Mouse (Mus musculus) layer of hippocampus, adult 9-10 months (tissue): ENCODE results near the gene Apol11b.
"Not testable (repeated sequence)": the region's sequence is repeated elsewhere in the genome, so short reads cannot be mapped to it uniquely, and the experiment has no call there.

ENCODE experiments used
- DNase-seq: peaks from one replicate; pipeline ENCODE4 v3.0.0; 2022; ENCODE audit warnings: low spot score

Gene Apol11b

DNA sequence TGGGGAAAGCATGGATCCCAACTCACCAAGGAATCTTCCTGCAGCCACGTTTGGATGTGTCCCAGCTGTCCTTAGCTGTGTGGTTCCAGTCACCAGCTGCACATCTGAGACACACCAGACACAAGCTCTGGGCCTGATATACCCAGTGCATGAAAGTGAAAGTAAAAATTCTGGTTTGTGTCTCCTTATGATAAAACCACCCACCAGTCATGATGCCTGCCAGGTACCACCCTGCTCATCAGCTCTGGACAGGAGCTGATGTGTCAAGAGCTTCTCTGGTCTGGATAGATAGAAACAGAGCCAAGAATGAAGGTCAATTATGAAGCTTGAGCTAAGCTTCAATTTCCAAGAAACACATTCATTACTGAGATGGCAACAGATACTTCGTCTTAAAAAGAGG lies at the start of gene Apol11b:
Gene Apol11b (minus strand): TSS at position 111 of the 400 bp plus-strand sequence.
- not testable (repeated sequence) for DNase-seq

DNA sequence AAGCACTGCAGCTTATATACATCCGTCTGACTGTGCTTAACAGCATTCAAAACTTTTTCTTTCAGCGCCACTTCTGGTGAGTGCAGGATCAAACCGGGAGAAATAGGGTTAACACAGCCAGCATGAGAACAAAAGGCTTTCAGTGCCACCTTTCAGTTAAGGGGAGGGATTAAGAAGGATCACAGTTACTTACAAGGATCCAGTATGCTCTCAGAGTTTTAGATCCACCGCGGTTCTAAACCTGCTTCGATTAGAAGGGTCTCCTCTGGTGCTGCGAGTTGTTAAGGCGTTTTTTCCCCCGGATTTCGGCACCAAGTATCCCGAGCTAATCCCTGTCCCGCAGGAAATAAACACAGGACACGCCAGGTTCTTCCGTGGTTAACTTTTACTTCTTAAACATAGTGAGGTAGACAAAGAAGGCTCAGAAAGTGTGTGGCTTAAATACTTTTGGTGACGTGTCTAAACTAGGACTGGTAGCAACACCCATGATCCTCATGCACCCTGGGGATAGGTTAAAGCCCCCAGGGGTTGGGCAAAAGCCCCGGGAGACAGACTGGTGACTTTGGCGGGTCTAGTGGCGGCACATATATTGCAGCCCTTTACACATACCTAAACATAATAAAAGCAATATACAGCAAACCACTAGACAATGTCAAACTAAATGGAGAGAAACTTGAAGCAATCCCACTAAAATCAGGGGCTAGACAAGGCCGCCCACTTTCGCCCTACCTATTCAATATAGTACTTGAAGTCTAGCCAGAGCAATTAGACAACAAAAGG lies 48.6 kb upstream of the Apol11b start:
- DNase-seq, result not testable (repeated sequence)

DNA sequence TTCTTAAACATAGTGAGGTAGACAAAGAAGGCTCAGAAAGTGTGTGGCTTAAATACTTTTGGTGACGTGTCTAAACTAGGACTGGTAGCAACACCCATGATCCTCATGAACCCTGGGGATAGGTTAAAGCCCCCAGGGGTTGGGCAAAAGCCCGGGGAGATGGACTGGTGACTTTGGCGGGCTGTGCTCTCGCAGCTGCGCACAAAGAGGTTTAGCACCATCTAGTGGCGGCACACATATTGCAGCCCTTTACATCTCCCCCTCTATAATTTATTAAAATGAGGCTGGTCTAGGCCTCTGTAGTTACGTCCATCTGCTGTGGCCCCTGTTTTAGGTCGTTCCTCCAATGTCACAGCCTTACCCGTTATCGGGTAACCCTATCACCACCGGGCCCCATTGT lies 40.9 kb upstream of the Apol11b start:
- peak; percentile 2 for DNase-seq

DNA sequence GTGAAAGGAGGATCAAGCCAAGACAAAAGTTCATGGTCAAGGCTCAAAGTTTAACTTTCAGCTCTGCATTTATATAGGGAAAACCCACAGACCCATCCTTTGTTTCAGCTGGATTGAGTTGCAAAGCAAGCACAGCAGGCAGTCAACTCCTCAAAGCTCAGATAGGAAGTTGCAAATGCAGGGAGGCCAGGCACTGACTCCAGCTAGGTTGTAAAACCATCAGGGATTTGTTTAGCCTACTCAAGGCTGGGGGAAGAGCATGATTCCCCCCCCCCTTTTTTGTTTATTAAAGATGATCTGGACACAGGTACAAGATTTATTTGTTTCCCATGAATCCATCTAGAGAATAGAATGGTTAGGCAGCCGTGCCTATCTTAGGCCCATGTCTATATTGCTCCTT lies 31.0 kb upstream of the Apol11b start:
- not testable (repeated sequence) for DNase-seq

DNA sequence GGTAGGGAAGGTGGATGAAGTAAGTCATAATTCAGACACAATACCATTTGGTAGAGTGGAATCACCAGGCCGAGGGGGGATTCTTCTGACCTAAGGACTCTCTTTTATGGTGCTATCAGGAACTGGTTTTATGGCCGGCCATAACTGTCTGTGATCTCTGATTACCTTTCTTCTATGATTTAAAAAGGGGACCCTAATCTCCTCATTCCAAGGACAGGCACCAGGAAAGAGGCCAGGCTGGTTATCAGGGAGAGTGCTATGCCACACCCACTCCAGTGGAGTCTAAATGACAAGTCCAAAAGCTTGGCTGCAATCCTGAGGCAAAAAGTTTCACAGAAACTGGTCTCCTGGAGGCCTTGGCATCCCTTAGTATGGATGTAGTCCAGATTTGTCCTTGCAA lies 18.8 kb upstream of the Apol11b start:
- DNase-seq, result not testable (repeated sequence)

DNA sequence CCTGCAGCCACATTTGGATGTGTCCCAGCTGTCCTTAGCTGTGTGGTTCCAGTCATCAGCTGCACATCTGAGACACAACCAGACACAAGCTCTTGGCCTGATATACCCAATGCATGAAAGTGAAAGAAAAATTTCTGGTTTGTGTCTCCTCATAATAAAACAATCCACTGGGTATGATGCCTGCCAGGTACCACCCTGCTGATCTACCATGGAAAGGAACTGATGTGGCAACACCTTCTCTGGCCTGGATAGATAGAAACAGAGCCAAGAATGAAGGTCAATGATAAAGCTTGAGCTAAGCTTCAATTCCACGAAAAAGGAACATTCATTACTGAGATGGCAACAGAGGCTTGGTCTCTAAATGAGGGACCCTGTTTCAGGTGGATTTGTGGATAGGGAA lies 16.7 kb upstream of the Apol11b start:
- DNase-seq, result not testable (repeated sequence)

DNA sequence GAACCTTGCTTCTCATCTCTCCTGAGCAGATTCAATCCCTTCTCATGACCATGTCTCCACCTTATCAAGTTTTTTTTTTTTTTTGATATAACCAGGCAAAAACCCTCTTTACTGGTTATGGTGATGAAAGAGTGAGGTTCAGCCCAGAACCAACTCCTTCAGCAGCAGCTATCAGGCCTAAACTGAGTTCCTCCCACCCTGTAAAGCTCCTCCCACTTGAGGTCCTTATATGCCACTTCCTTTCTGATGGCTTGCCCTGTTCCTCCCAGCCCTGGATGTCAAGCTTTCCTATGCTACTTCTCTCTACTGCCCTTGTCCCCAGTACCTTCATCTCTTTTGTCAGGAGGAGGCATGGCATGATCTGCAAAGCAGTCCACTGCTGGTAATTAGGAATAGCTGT lies 8.1 kb upstream of the Apol11b start:
- not testable (repeated sequence) for DNase-seq

DNA sequence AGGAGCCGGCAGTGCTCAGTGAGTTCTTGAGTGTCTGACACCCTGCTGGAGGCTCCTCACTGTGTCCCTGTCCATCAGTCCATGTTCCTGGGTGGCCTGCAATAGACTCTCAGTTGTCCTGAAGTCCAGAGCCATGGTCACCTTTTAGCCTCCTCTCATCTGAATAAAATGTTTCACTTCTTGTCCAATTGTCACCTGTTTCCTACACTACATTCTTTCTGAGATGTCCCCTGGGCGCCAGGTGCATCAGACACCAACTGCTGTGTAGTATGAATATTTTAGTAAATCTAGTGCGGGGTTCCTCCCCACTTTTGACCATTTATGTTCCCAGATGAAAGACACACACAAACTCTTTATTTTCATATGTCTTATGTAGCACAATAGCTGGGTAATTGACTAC lies 13.3 kb downstream of the Apol11b start:
- not testable (repeated sequence) for DNase-seq

DNA sequence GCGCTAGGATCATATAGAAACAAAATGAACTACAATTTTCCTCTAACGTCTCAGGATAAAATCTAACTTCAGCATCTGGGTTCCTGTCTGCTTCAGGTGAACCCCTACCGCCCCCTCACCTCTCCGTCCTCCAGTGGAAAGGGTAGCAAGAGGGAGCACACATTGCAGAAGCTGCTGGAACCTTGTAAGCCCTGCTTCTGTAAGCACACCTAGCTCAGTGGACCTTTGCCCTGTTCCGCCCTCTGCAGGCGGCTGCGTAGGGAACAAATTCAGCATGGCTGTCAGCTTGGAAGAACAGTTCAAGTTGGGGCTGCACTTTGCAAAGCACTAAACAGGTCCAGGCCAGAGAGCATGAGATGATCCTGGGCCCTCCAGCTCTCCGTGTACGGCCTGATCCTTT lies 14.4 kb downstream of the Apol11b start:
- DNase-seq, result not testable (repeated sequence)

DNA sequence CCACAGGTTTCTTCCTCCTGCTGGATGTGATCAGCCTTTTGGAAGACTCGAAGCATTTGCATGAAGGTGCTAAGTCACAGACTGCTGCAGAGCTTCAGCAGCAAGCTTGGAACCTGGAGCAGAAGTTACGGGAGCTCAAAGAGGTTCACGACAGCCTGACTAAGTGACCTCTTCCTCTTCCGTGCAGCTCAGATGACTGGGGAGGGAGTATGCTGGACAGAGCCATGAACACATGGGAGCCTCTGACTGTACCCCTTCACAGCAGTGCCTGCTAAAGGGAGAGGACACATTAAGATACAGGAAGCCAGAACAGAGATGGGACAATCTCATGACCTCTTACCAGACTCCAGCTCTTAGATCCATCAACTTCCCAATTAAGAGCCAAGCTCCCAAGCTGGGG lies 16.6 kb downstream of the Apol11b start:
- DNase-seq, result not testable (repeated sequence)

DNA sequence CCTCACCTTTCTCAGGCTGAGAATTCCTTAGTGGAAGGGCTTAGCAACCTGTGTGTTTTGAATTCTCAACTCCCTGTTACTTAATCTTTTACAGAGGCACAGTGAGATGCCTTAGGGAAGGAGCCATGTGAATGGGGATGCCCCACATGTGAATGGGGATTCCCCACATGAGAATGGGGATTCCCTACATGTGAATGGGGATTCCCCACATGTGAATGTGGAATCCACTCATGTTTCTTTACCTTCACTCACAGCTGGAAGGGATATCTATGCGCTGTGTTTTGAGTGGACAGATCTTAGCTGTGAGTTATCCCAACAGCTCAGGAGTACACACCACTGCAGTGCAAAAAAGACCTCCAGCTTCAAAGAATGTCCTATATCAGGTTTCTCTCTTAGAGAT lies 18.4 kb downstream of the Apol11b start:
- DNase-seq, result no peak

DNA sequence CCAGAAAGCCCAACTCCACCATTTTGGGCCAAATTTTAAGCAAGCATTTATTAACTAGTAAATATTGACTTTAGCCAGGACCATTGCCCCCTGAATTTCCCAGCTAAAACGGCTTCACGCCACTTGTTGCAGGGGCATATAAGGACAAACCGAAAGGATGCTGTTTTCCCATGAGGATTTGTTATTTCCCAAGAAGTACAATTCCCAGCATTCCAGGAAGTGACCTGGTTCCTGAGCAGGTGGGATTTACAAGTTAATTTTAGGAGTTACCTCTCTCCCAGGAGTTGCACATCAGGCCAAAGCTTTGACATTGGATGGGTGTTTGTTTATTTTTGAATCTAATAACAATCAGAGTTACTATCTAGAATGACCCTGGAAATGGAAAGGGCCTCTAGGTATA lies 37.0 kb downstream of the Apol11b start:
- no peak for DNase-seq

DNA sequence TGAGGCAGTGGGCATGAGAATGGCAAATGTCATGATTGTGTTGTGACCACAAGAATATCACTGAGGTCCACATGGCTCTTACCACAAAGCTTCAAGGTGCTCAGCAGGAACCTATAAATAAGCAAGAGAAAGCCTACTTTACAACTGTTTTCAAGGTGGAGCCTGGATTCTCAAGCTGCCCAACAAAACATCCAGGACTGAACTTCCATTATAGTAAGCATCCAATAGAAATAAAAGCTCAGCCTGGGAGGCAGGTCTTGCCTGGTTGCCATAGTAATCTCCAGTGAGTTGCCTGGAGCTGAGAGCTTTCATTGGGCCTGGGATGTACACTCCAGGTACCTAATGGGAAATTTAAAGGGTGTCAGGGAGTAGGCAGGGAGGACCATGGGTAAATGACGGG lies 44.1 kb downstream of the Apol11b start, which contains the start of gene Gm36245:
Gene Gm36245 (plus strand): TSS at position 301 of the 400 bp plus-strand sequence.
- no peak for DNase-seq

DNA sequence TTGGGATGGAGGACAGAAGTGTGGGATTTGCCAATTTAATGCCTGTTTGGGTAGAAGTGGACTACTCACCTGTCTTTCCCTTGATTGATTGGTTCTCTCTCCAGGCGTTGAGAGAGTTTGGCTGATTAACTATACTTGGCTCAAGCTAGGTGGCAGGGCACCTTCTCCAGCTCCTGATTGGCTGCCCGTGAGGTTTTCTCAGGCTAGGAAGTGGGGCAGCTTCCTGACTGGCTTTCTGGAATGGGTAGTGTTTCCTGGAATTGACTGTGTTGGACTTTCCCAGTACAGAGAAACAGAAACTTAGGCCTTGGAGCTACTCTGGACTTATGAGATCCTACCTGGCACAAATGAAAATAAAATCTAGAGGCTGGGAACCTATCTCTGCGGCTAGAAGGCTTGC lies 44.7 kb downstream of the Apol11b start:
- DNase-seq, result no peak

DNA sequence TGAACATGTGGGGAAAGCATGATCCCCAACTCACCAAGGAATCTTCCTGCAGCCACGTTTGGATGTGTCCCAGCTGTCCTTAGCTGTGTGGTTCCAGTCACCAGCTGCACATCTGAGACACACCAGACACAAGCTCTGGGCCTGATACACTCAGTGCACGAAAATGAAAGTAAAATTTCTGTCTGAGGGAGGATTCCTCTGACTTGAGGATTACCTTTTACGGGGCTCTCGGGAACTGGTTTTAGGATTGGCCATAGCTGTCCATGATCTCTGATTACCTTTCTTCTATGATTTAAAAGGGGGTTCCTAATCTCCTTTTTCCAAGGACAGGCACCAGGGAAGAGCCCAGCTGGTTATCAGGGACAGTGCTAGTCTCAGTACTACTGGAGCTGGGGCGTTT lies 47.1 kb downstream of the Apol11b start, which contains the start of gene Apol10b:
Gene Apol10b (minus strand): TSS at position 165 of the 400 bp plus-strand sequence.
- DNase-seq, result no peak

DNA sequence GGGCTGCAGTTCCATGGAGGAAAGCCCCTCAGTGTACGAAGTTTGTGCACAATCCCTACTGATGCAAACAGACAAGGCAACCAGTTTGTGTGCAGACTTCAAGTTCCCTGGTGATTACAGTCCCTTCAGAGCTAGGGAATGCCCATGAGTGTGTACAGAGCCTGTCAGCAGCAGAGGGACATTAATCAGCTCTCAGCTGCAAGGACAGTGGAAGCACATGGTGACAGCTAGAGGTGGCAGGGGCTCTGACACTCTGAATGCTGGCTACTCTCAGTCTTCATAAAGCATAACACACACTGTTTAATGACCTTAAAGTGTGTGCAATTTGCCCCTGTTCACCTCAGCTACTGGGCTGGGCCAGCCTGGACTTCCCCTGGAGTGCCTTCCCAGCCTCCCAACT lies 49.5 kb downstream of the Apol11b start:
- no peak for DNase-seq

DNA sequence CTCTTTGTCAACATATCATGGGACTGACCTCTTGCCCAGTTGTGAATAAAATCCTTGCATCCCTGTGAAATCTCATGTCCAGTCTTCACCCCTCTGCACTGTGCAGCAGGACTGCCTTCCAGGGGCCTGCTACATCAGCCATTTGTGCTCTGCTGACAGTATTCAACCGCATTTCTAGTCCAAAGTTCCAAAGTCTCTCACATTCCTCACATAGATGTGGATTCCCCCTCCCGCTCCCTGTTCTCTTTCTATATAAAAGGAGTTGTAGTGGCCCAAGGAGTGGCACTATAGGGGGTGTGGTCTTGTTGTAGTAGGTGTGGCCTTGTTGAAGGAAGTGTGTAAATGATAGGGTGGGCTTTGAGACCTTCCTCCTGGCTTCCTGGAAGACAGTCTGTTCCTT lies 52.2 kb downstream of the Apol11b start:
- no peak for DNase-seq

DNA sequence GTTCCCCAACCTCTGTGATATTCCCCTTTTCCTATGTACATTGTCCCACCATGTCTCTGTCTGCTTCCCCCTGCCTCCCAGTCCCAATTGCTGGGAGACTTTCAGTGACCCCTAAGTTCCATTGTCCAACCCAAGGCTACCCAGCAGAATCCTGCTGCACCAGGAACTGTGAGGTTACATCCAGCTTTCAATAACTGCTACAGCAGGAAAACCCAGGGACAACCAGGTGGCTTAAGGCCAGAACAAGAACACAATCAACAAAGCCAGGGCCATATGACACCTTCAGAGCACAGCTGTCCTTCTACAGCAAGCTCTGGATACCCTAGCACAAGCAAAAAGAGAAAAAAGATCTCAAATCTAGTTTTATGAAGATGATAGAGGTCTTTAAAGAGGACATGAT lies 54.1 kb downstream of the Apol11b start:
- no peak for DNase-seq

DNA sequence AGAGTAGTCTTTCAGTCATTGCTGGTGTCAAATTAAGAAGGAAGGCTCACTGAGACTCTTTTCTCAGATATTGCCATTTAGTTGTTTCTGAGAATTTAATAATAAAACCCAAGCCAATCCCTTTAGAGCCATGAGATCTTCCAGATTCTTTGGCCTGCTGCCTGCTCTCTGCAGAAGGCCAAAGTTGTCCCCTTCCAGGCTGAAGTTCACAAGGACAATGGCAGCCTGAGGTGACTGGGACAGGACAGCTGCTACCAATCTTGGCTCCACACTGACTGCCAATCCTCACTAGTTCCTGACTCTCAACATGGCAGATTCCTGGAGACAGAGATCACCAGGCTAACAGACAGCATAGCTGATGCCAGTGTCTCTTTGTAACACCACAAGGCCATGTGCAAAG lies 56.1 kb downstream of the Apol11b start:
- DNase-seq, result no peak
